ENCODE assay signal across 8 mouse cellular contexts in genomic region chr1:135430669-135431017, GRCm38 (mm10). TPM values are rescaled to one million over a fixed set of nuclear protein-coding genes. Genes with fewer than 3 reads are reported as not detected.
A peak's percentile ranks its signal among the peaks of the same experiment; 100 is the strongest.
DNase-seq lines count a peak whose midpoint lies in the region; ATAC-seq lines count a peak whose summit lies in the region.

No protein-coding gene starts in this region.

- no peaks in the 10 kb centered on the region for H3K27me3 ChIP-seq in heart, embryonic 15.5 days
- H3K27me3 ChIP-seq in hindbrain, embryonic 11.5 days (ENCODE audit: control insufficient read depth, insufficient read depth, low read length): no peaks in the 10 kb centered on the region
- H3K27me3 ChIP-seq in midbrain, embryonic 11.5 days (ENCODE audit: control insufficient read depth, insufficient read depth, low read length): no peaks in the 10 kb centered on the region

- ATAC-seq in heart, embryonic 15.5 days (replicated peaks; ENCODE audit: insufficient number of reproducible peaks, insufficient read depth, low FRiP score, low read depth): peak; percentile 52
- ATAC-seq in hindbrain, embryonic 11.5 days (ENCODE audit: low FRiP score): peak; percentile 77
- ATAC-seq in midbrain, embryonic 11.5 days (ENCODE audit: low FRiP score): peak; percentile 82

- peak overlapping the region; percentile 77 for H3K4me2 ChIP-seq in heart, embryonic 15.5 days
- peak overlapping the region; percentile 50 for H3K4me2 ChIP-seq in hindbrain, embryonic 11.5 days (replicated peaks; ENCODE audit: low read depth, low read length)
- H3K4me2 ChIP-seq in midbrain, embryonic 11.5 days: peak overlapping the region; percentile 60

- WGBS in heart, embryonic 15.5 days: 1% methylated on average over 14 of the region's 14 CpGs
- WGBS in hindbrain, embryonic 11.5 days: 3% methylated on average over 14 of the region's 14 CpGs
- 5% methylated on average over 14 of the region's 14 CpGs for WGBS in midbrain, embryonic 11.5 days

- peaks cover 12% of the 10 kb centered on the region; the same call in 1 of the 2 replicates for H3K36me3 ChIP-seq in heart, embryonic 15.5 days
- H3K36me3 ChIP-seq in hindbrain, embryonic 11.5 days (ENCODE audit: control insufficient read depth, insufficient read depth, low read length): no peaks in the 10 kb centered on the region
- H3K36me3 ChIP-seq in midbrain, embryonic 11.5 days (ENCODE audit: control insufficient read depth, insufficient read depth, low read length): no peaks in the 10 kb centered on the region

- peak overlapping the region; percentile 84 for H3K27ac ChIP-seq in heart, embryonic 15.5 days
- H3K27ac ChIP-seq in hindbrain, embryonic 11.5 days (ENCODE audit: low read depth, low read length): peak overlapping the region; percentile 89
- H3K27ac ChIP-seq in midbrain, embryonic 11.5 days (ENCODE audit: low read depth, low read length): peak overlapping the region; percentile 84

- DNase-seq in heart, adult 11 months: no peak
- DNase-seq in MEL-GATA-1-ER (ENCODE audit: extremely low read depth, low read depth): peak; percentile 35
- no peak for DNase-seq in hindbrain, embryonic 11.5 days (ENCODE audit: low spot score)
- no peak for DNase-seq in midbrain, embryonic 11.5 days (ENCODE audit: low spot score, missing footprints)
- DNase-seq in left cerebral cortex, adult 8-10 months (ENCODE audit: low spot score in 2 of 2): no peak
- DNase-seq in retina, embryonic 14.5 days (ENCODE audit: low spot score): no peak
- no peak for DNase-seq in thymus, postnatal 25 days

- H3K9me3 ChIP-seq in heart, embryonic 15.5 days (replicated peaks): no peaks in the 10 kb centered on the region
- no peaks in the 10 kb centered on the region for H3K9me3 ChIP-seq in hindbrain, embryonic 11.5 days (ENCODE audit: control insufficient read depth, low read length)
- no peaks in the 10 kb centered on the region for H3K9me3 ChIP-seq in midbrain, embryonic 11.5 days (ENCODE audit: control insufficient read depth, low read length)

- H3K9ac ChIP-seq in heart, embryonic 15.5 days: peak overlapping the region; percentile 95
- H3K9ac ChIP-seq in hindbrain, embryonic 11.5 days (ENCODE audit: low read depth, low read length): peak overlapping the region; percentile 95
- peak overlapping the region; percentile 97 for H3K9ac ChIP-seq in midbrain, embryonic 11.5 days (ENCODE audit: low read length)

- peak overlapping the region; percentile 76 for H3K4me3 ChIP-seq in heart, embryonic 15.5 days
- peak overlapping the region; percentile 93 for H3K4me3 ChIP-seq in hindbrain, embryonic 11.5 days (ENCODE audit: low read depth, low read length)
- peak overlapping the region; percentile 87 for H3K4me3 ChIP-seq in midbrain, embryonic 11.5 days (ENCODE audit: low read depth, low read length)

- peaks cover 40% of the 10 kb centered on the region for H3K4me1 ChIP-seq in heart, embryonic 15.5 days (replicated peaks)
- peaks cover 3% of the 10 kb centered on the region; the same call in 1 of the 2 replicates for H3K4me1 ChIP-seq in hindbrain, embryonic 11.5 days (replicated peaks; ENCODE audit: control insufficient read depth, insufficient read depth, low read length)
- H3K4me1 ChIP-seq in midbrain, embryonic 11.5 days (ENCODE audit: control insufficient read depth, insufficient read depth, low read length): peaks cover 24% of the 10 kb centered on the region

RNA-seq across cellular contexts. Expression of gene Ipo9, which starts 0.3 kb away (rescaled TPM):
- 63.9 and 82.7 TPM in 2 replicates for polyA plus RNA-seq in heart, embryonic 15.5 days (2015; fragmentation: Nextera tagmentation; extraction: Ambion mirVana)
- polyA plus RNA-seq in hindbrain, embryonic 11.5 days (2014; fragmentation: Nextera tagmentation; extraction: Ambion mirVana): 176 and 217 TPM in 2 replicates
- 167 and 188 TPM in 2 replicates for polyA plus RNA-seq in midbrain, embryonic 11.5 days (2014; fragmentation: Nextera tagmentation; extraction: Ambion mirVana)
- total RNA-seq in left cerebral cortex, adult 8-10 months (2022): 100 to 1,000 TPM; 154 to 181 (median 170) TPM

RNA-seq across cellular contexts. Expression of gene Shisa4, which starts 55.6 kb away (rescaled TPM):
- polyA plus RNA-seq in heart, embryonic 15.5 days (2015; fragmentation: Nextera tagmentation; extraction: Ambion mirVana): 26.0 and 33.0 TPM in 2 replicates
- 40.1 and 44.5 TPM in 2 replicates for polyA plus RNA-seq in hindbrain, embryonic 11.5 days (2014; fragmentation: Nextera tagmentation; extraction: Ambion mirVana)
- 46.5 and 47.2 TPM in 2 replicates for polyA plus RNA-seq in midbrain, embryonic 11.5 days (2014; fragmentation: Nextera tagmentation; extraction: Ambion mirVana)
- total RNA-seq in left cerebral cortex, adult 8-10 months (2022): 100 to 1,000 TPM; 167 to 177 (median 171) TPM
